Comparison of ENCODE assay signal across 12 mouse cellular contexts in genomic region chr9:44724665-44725064, GRCm38 (mm10). TPM values are rescaled to one million over a fixed set of nuclear protein-coding genes. Genes with fewer than 3 reads are reported as not detected.
DNase-seq lines count a peak whose midpoint lies in the region; ATAC-seq and TF ChIP-seq lines count a peak whose summit lies in the region.
"Had no signal": no experiment of that assay in that cellular context is flagged by ENCODE, and none has a peak within 500 bp of the region (broad histone marks: within the 10 kb centered on the region; RNA-seq: fewer than 3 reads in every experiment).

No protein-coding gene starts in this region.

- H3K4me1 ChIP-seq in hindbrain, embryonic 10.5 days (replicated peaks): peaks cover 92% of the 10 kb centered on the region
- H3K4me1 ChIP-seq in hindbrain, embryonic 14.5 days (replicated peaks; ENCODE audit: control insufficient read depth, insufficient read depth, low read length): peaks cover 54% of the 10 kb centered on the region
- peaks cover 74% of the 10 kb centered on the region for H3K4me1 ChIP-seq in embryonic facial prominence, embryonic 13.5 days
- peaks cover 72% of the 10 kb centered on the region for H3K4me1 ChIP-seq in hindbrain, embryonic 13.5 days (replicated peaks)

- no peak for TF ChIP-seq POLR2A in myocyte (IDR thresholded peaks at IDR 0.05; ENCODE audit: insufficient read length, low read depth)

- H3K27ac ChIP-seq in hindbrain, embryonic 10.5 days: peak overlapping the region; percentile 73
- no peak overlapping the region for H3K27ac ChIP-seq in hindbrain, embryonic 14.5 days
- peak overlapping the region; percentile 81 for H3K27ac ChIP-seq in embryonic facial prominence, embryonic 13.5 days
- peak overlapping the region; percentile 82 for H3K27ac ChIP-seq in hindbrain, embryonic 13.5 days

- no peaks in the 10 kb centered on the region for H3K36me3 ChIP-seq in hindbrain, embryonic 10.5 days
- no peaks in the 10 kb centered on the region for H3K36me3 ChIP-seq in hindbrain, embryonic 14.5 days (replicated peaks; ENCODE audit: control insufficient read depth, insufficient read depth)
- 0 out of 2 replicates have a peak, but pooled peaks cover 2% of the 10 kb centered on the region for H3K36me3 ChIP-seq in embryonic facial prominence, embryonic 13.5 days
- no peaks in the 10 kb centered on the region for H3K36me3 ChIP-seq in hindbrain, embryonic 13.5 days
- peaks cover 9% of the 10 kb centered on the region for H3K36me3 ChIP-seq in myocyte (ENCODE audit: control insufficient read depth, insufficient read depth)

- H3ac ChIP-seq in myocyte (ENCODE audit: control insufficient read depth, insufficient read length): no peak overlapping the region

- no peak overlapping the region for H3K4me3 ChIP-seq in hindbrain, embryonic 10.5 days
- no peak overlapping the region for H3K4me3 ChIP-seq in hindbrain, embryonic 14.5 days (replicated peaks; ENCODE audit: low read length)
- H3K4me3 ChIP-seq in embryonic facial prominence, embryonic 13.5 days: no peak overlapping the region
- no peak overlapping the region for H3K4me3 ChIP-seq in hindbrain, embryonic 13.5 days
- no peak overlapping the region for H3K4me3 ChIP-seq in myocyte

- WGBS in hindbrain, embryonic 10.5 days: 40% methylated on average over 2 of the region's 2 CpGs
- WGBS in hindbrain, embryonic 14.5 days: 44% methylated on average over 2 of the region's 2 CpGs
- 26% methylated on average over 2 of the region's 2 CpGs for WGBS in embryonic facial prominence, embryonic 13.5 days
- 48% methylated on average over 2 of the region's 2 CpGs for WGBS in hindbrain, embryonic 13.5 days

- H3K27me3 ChIP-seq in hindbrain, embryonic 10.5 days (ENCODE audit: insufficient read depth, poor library complexity, severe bottlenecking): no peaks in the 10 kb centered on the region
- H3K27me3 ChIP-seq in hindbrain, embryonic 14.5 days (ENCODE audit: control insufficient read depth, insufficient read depth, low read length): no peaks in the 10 kb centered on the region
- H3K27me3 ChIP-seq in embryonic facial prominence, embryonic 13.5 days: no peaks in the 10 kb centered on the region
- no peaks in the 10 kb centered on the region for H3K27me3 ChIP-seq in hindbrain, embryonic 13.5 days
- H3K27me3 ChIP-seq in myocyte (ENCODE audit: control insufficient read depth, insufficient read depth, insufficient read length): no peaks in the 10 kb centered on the region

- H3K9ac ChIP-seq in hindbrain, embryonic 14.5 days: no peak overlapping the region
- H3K9ac ChIP-seq in embryonic facial prominence, embryonic 13.5 days: no peak overlapping the region
- H3K9ac ChIP-seq in hindbrain, embryonic 13.5 days: no peak overlapping the region
- H3K9ac ChIP-seq: liver, postnatal 0 days had no signal

- DNase-seq in hindbrain, embryonic 10.5 days (ENCODE audit: low spot score): no peak
- no peak for DNase-seq in hindbrain, embryonic 14.5 days (ENCODE audit: low spot score)
- DNase-seq in layer of hippocampus, adult 18-20 months (ENCODE audit: low spot score in 2 of 2): no peak
- DNase-seq in layer of hippocampus, postnatal 36 days: no peak
- DNase-seq: cerebellum, postnatal 36 days; liver, postnatal 0 days; thymus, adult 18-20 months had no signal

- H3K79me2 ChIP-seq in myocyte (ENCODE audit: control insufficient read depth, insufficient read depth): peaks cover 6% of the 10 kb centered on the region

- ATAC-seq in hindbrain, embryonic 14.5 days (ENCODE audit: low FRiP score): no peak
- no peak for ATAC-seq in embryonic facial prominence, embryonic 13.5 days (ENCODE audit: insufficient number of reproducible peaks, insufficient read depth, low FRiP score, low TSS enrichment, low read depth)
- no peak for ATAC-seq in hindbrain, embryonic 13.5 days (ENCODE audit: low FRiP score)
- no peak for ATAC-seq in megakaryocyte, adult 5-6 weeks (ENCODE audit: poor library complexity, severe bottlenecking)
- ATAC-seq: liver, postnatal 0 days had no signal

- no peaks in the 10 kb centered on the region for H3K9me3 ChIP-seq in hindbrain, embryonic 10.5 days
- H3K9me3 ChIP-seq in hindbrain, embryonic 14.5 days (ENCODE audit: control insufficient read depth, low read length): no peaks in the 10 kb centered on the region
- no peaks in the 10 kb centered on the region for H3K9me3 ChIP-seq in embryonic facial prominence, embryonic 13.5 days
- H3K9me3 ChIP-seq in hindbrain, embryonic 13.5 days: no peaks in the 10 kb centered on the region

- no peak overlapping the region for H3K4me2 ChIP-seq in hindbrain, embryonic 14.5 days (replicated peaks)
- H3K4me2 ChIP-seq in embryonic facial prominence, embryonic 13.5 days: 0 out of 2 replicates have a peak overlapping the region, but pooled peaks have one; percentile 26
- H3K4me2 ChIP-seq in hindbrain, embryonic 13.5 days: no peak overlapping the region
- peak overlapping the region; percentile 64 for H3K4me2 ChIP-seq in myocyte (ENCODE audit: low read depth)

TF ChIP-seq in myocyte, 11 proteins besides CTCF, POLR2A, EP300 and RAD21:
- TF ChIP-seq SRF (IDR thresholded peaks at IDR 0.05; ENCODE audit: control insufficient read depth, insufficient read length, low read depth) (no peak), E2F4 (IDR thresholded peaks at IDR 0.05; ENCODE audit: insufficient read depth) (no peak), TCF12 (IDR thresholded peaks at IDR 0.05; ENCODE audit: insufficient read depth, poor library complexity, severe bottlenecking) (no peak), REST (IDR thresholded peaks at IDR 0.05; ENCODE audit: insufficient read depth, insufficient read length) (no peak), TCF3 (IDR thresholded peaks at IDR 0.05; ENCODE audit: insufficient read length, low read depth) (no peak), MYOD1 (IDR thresholded peaks at IDR 0.05; ENCODE audit: control insufficient read depth in 1 of 3, insufficient read length in 2 of 3, low read depth in 2 of 3) (no peak), CEBPB (IDR thresholded peaks at IDR 0.05; ENCODE audit: insufficient read depth, poor library complexity, severe bottlenecking) (no peak), MYOG (IDR thresholded peaks at IDR 0.05; ENCODE audit: control insufficient read depth in 1 of 3, insufficient read depth in 1 of 3, insufficient read length in 2 of 3, low read depth in 2 of 3) (no peak), MAX (IDR thresholded peaks at IDR 0.05; ENCODE audit: low read depth) (no peak), USF1 (IDR thresholded peaks at IDR 0.05; ENCODE audit: low read depth) (no peak), POLR2AphosphoS2 (IDR thresholded peaks at IDR 0.05; ENCODE audit: insufficient read length, low read depth) (no peak)

RNA-seq across cellular contexts. Expression of gene Phldb1, which starts 10.3 kb away (rescaled TPM):
- polyA plus RNA-seq in hindbrain, embryonic 10.5 days (2016; fragmentation: Nextera tagmentation; extraction: Ambion mirVana): 45.4 and 49.5 TPM in 2 replicates
- polyA plus RNA-seq in hindbrain, embryonic 14.5 days (2014; fragmentation: Nextera tagmentation; extraction: Ambion mirVana): 41.9 and 46.4 TPM in 2 replicates
- polyA plus RNA-seq in embryonic facial prominence, embryonic 13.5 days (2015; fragmentation: Nextera tagmentation; extraction: Ambion mirVana): 37.9 and 38.0 TPM in 2 replicates
- 44.5 and 48.8 TPM in 2 replicates for polyA plus RNA-seq in hindbrain, embryonic 13.5 days (2015; fragmentation: Nextera tagmentation; extraction: Ambion mirVana)
- polyA plus RNA-seq in myocyte (2012; fragmentation: generic; extraction: Trizol): 62.2 TPM
- 0.76 and 2.1 TPM in 2 replicates for total RNA-seq in megakaryocyte, adult 5-6 weeks (2015)
- total RNA-seq in megakaryocyte, adult 5-6 weeks (2017): 2.0 and 2.6 TPM in 2 replicates
- 10 to 100 TPM; 62.4 to 84.0 TPM for total RNA-seq in layer of hippocampus, adult 18-20 months (2021)
- 10 to 100 TPM; 88.5 to 95.6 TPM for total RNA-seq in layer of hippocampus, postnatal 36 days (2021)

RNA-seq across cellular contexts. Expression of gene Arcn1, which starts 43.0 kb away (rescaled TPM):
- polyA plus RNA-seq in hindbrain, embryonic 10.5 days (2016; fragmentation: Nextera tagmentation; extraction: Ambion mirVana): 154 and 170 TPM in 2 replicates
- 148 and 169 TPM in 2 replicates for polyA plus RNA-seq in hindbrain, embryonic 14.5 days (2014; fragmentation: Nextera tagmentation; extraction: Ambion mirVana)
- 192 and 213 TPM in 2 replicates for polyA plus RNA-seq in embryonic facial prominence, embryonic 13.5 days (2015; fragmentation: Nextera tagmentation; extraction: Ambion mirVana)
- 142 and 143 TPM in 2 replicates for polyA plus RNA-seq in hindbrain, embryonic 13.5 days (2015; fragmentation: Nextera tagmentation; extraction: Ambion mirVana)
- 40.6 TPM for polyA plus RNA-seq in myocyte (2012; fragmentation: generic; extraction: Trizol)
- total RNA-seq in megakaryocyte, adult 5-6 weeks (2015): 126 and 151 TPM in 2 replicates
- 165 and 172 TPM in 2 replicates for total RNA-seq in megakaryocyte, adult 5-6 weeks (2017)
- 100 to 1,000 TPM in 1 of 2 experiments, 10 to 100 TPM in 1; 97.1 to 103 TPM for total RNA-seq in layer of hippocampus, adult 18-20 months (2021)
- total RNA-seq in layer of hippocampus, postnatal 36 days (2021): 100 to 1,000 TPM; 104 to 112 TPM

RNA-seq across cellular contexts. Expression of gene Ift46, which starts 43.0 kb away (rescaled TPM):
- 124 and 152 TPM in 2 replicates for polyA plus RNA-seq in hindbrain, embryonic 10.5 days (2016; fragmentation: Nextera tagmentation; extraction: Ambion mirVana)
- 141 and 158 TPM in 2 replicates for polyA plus RNA-seq in hindbrain, embryonic 14.5 days (2014; fragmentation: Nextera tagmentation; extraction: Ambion mirVana)
- polyA plus RNA-seq in embryonic facial prominence, embryonic 13.5 days (2015; fragmentation: Nextera tagmentation; extraction: Ambion mirVana): 137 and 149 TPM in 2 replicates
- polyA plus RNA-seq in hindbrain, embryonic 13.5 days (2015; fragmentation: Nextera tagmentation; extraction: Ambion mirVana): 158 and 163 TPM in 2 replicates
- 74.9 TPM for polyA plus RNA-seq in myocyte (2012; fragmentation: generic; extraction: Trizol)
- 38.5 and 53.7 TPM in 2 replicates for total RNA-seq in megakaryocyte, adult 5-6 weeks (2015)
- 27.6 and 40.8 TPM in 2 replicates for total RNA-seq in megakaryocyte, adult 5-6 weeks (2017)
- total RNA-seq in layer of hippocampus, adult 18-20 months (2021): 10 to 100 TPM; 65.2 to 78.9 TPM
- total RNA-seq in layer of hippocampus, postnatal 36 days (2021): 10 to 100 TPM; 68.1 to 69.1 TPM

RNA-seq across cellular contexts. Expression of gene Treh, which starts 51.6 kb away (rescaled TPM):
- not detected in 2 replicates for polyA plus RNA-seq in hindbrain, embryonic 10.5 days (2016; fragmentation: Nextera tagmentation; extraction: Ambion mirVana)
- polyA plus RNA-seq in hindbrain, embryonic 14.5 days (2014; fragmentation: Nextera tagmentation; extraction: Ambion mirVana): not detected in 2 replicates
- 0.73 TPM in 1 of 2 replicates, not detected in the other for polyA plus RNA-seq in embryonic facial prominence, embryonic 13.5 days (2015; fragmentation: Nextera tagmentation; extraction: Ambion mirVana)
- polyA plus RNA-seq in hindbrain, embryonic 13.5 days (2015; fragmentation: Nextera tagmentation; extraction: Ambion mirVana): not detected in 2 replicates
- polyA plus RNA-seq in myocyte (2012; fragmentation: generic; extraction: Trizol): 0.02 TPM
- total RNA-seq in megakaryocyte, adult 5-6 weeks (2015): not detected in 2 replicates
- not detected in 2 replicates for total RNA-seq in megakaryocyte, adult 5-6 weeks (2017)
- total RNA-seq in layer of hippocampus, adult 18-20 months (2021): not detected
- not detected for total RNA-seq in layer of hippocampus, postnatal 36 days (2021)
- total RNA-seq: heart, adult 18-20 months had no signal

Comparison
In these comparisons a context has a peak if more than half of its experiments do, and no peak if none do; other contexts are left out.
1. H3K4me2 ChIP-seq: peak in embryonic facial prominence, embryonic 13.5 days (single experiment) and myocyte (single experiment); none in hindbrain, embryonic 14.5 days (single experiment) and hindbrain, embryonic 13.5 days (single experiment).